Mouse (Mus musculus) lung, adult 18-20 months (tissue): ENCODE results near the gene Elovl2.
A peak's percentile ranks its signal among the peaks of the same experiment; 100 is the strongest.
"Not testable (repeated sequence)": the region's sequence is repeated elsewhere in the genome, so short reads cannot be mapped to it uniquely, and the experiment has no call there.

ENCODE experiments used
- DNase-seq, 2 experiments: peaks; one replicate each; pipeline ENCODE4 v3.0.0; 2022; ENCODE audit warnings: mixed read lengths in 2 of 2

The Elovl2 gene

GRCm38 (mm10) chr13:41233241-41233640 is 13.0 kb upstream of the Elovl2 start:
- DNase-seq: no peak

GRCm38 (mm10) chr13:41232209-41232608 is 12.0 kb upstream of the Elovl2 start:
- DNase-seq: no peak

- DNase-seq: no peak
These were observed 11.3 kb upstream of the Elovl2 start for GRCm38 (mm10) chr13:41231389-41231983.

- no peak for DNase-seq
These were observed 10.1 kb upstream of the Elovl2 start for GRCm38 (mm10) chr13:41230256-41230655.

- no peak for DNase-seq
These were observed 7.9 kb upstream of the Elovl2 start for GRCm38 (mm10) chr13:41228060-41228459.

GRCm38 (mm10) chr13:41226513-41226912 is 6.3 kb upstream of the Elovl2 start:
- DNase-seq: no peak

GRCm38 (mm10) chr13:41219687-41220303 is 410 bp downstream of the Elovl2 start:
- DNase-seq: no peak

- DNase-seq: no peak
These were observed 1.1 kb downstream of the Elovl2 start for GRCm38 (mm10) chr13:41219056-41219455.

GRCm38 (mm10) chr13:41216236-41216635 is 4.0 kb downstream of the Elovl2 start:
- no peak for DNase-seq

- no peak for DNase-seq
These were observed 4.5 kb downstream of the Elovl2 start for GRCm38 (mm10) chr13:41215669-41216068.

GRCm38 (mm10) chr13:41212558-41213322 is 7.5 kb downstream of the Elovl2 start:
- DNase-seq: no peak

GRCm38 (mm10) chr13:41211276-41211675 is 8.9 kb downstream of the Elovl2 start:
- DNase-seq: no peak

GRCm38 (mm10) chr13:41206241-41206640 is 14.0 kb downstream of the Elovl2 start:
- no peak for DNase-seq

- DNase-seq: not testable (repeated sequence)
These were observed 14.6 kb downstream of the Elovl2 start for GRCm38 (mm10) chr13:41205568-41205967.

- DNase-seq: no peak
These were observed 16.5 kb downstream of the Elovl2 start for GRCm38 (mm10) chr13:41203691-41204090.

GRCm38 (mm10) chr13:41203289-41203688 is 16.9 kb downstream of the Elovl2 start:
- DNase-seq: no peak

- DNase-seq: no peak
These were observed 19.3 kb downstream of the Elovl2 start for GRCm38 (mm10) chr13:41200861-41201260.

GRCm38 (mm10) chr13:41195640-41196333 is 24.4 kb downstream of the Elovl2 start:
- DNase-seq: no peak

GRCm38 (mm10) chr13:41187886-41188285 is 32.3 kb downstream of the Elovl2 start:
- no peak for DNase-seq

- no peak for DNase-seq
These were observed 61.8 kb downstream of the Elovl2 start for GRCm38 (mm10) chr13:41158426-41158825.

- no peak for DNase-seq
These were observed 67.1 kb downstream of the Elovl2 start for GRCm38 (mm10) chr13:41153146-41153545.

- DNase-seq: peak; percentile 30 to 37
These were observed 73.9 kb downstream of the Elovl2 start for GRCm38 (mm10) chr13:41146271-41146670.

GRCm38 (mm10) chr13:41145433-41145970 is 74.7 kb downstream of the Elovl2 start:
- no peak for DNase-seq
